Mouse (Mus musculus) liver, adult 2 months (tissue): ENCODE data around the gene Numa1. TPM values are rescaled to one million over a fixed set of nuclear protein-coding genes. Genes with fewer than 3 reads are reported as not detected.
"Not testable (repeated sequence)": the region's sequence is repeated elsewhere in the genome, so short reads cannot be mapped to it uniquely, and the experiment has no call there.

Experiments used
- DNase-seq: peaks from one replicate; pipeline ENCODE4 v3.0.0-alpha.2; 2011; ENCODE audit warnings: low read depth, low spot score; ENCODE audit errors: extremely low read depth
- H3K27ac ChIP-seq: fragments of 200-500 bp; replicated peaks from 2 replicates; pipeline ENCODE4 v1.5.1; 2012; ENCODE audit warnings: low read depth, mild to moderate bottlenecking, control low read depth, inconsistent platforms, low read length; ENCODE audit not compliant: insufficient read depth
- H3K27me3 ChIP-seq: fragments of 200-500 bp; 2 replicates; pipeline ENCODE4 v1.6.1; 2012; ENCODE audit warnings: mild to moderate bottlenecking, moderate library complexity, low read length, inconsistent platforms; ENCODE audit not compliant: control insufficient read depth, insufficient read depth
- H3K36me3 ChIP-seq: fragments of 200-500 bp; 2 replicates; pipeline ENCODE4 v1.6.1; 2012; ENCODE audit warnings: low read length, inconsistent platforms; ENCODE audit not compliant: control insufficient read depth, insufficient read depth
- H3K4me1 ChIP-seq: fragments of 200-500 bp; 2 replicates; pipeline ENCODE4 v1.6.1; 2011; ENCODE audit warnings: low read length; ENCODE audit not compliant: control insufficient read depth, insufficient read depth
- H3K4me3 ChIP-seq: fragments of 200-500 bp; 2 replicates; pipeline ENCODE4 v1.5.1; 2011; ENCODE audit warnings: low read depth, mild to moderate bottlenecking, control low read depth, low read length, moderate library complexity; ENCODE audit not compliant: insufficient read depth
- H3K79me2 ChIP-seq: fragments of 200-500 bp; 2 replicates; pipeline ENCODE4 v1.6.1; 2012; ENCODE audit warnings: inconsistent platforms, mild to moderate bottlenecking, low read length, moderate library complexity; ENCODE audit not compliant: control insufficient read depth, insufficient read depth
- H3K9ac ChIP-seq: fragments of 200-500 bp; 2 replicates; pipeline ENCODE4 v1.6.1; 2012; ENCODE audit warnings: low read depth, mild to moderate bottlenecking, control low read depth, inconsistent platforms, low read length
- CTCF ChIP-seq: fragments of 200-500 bp; IDR thresholded peaks from 2 replicates; pipeline ENCODE4 v1.5.1; 2011; ENCODE audit warnings: low read depth, low read length, control low read depth
- POLR2A ChIP-seq: fragments of 200-500 bp; IDR thresholded peaks from 2 replicates; pipeline ENCODE4 v1.6.1; 2011; ENCODE audit warnings: low read length, control low read depth; ENCODE audit not compliant: insufficient read depth; ENCODE audit errors: extremely low read depth
- WGBS: fragments of 180-500 bp; shearing (Covaris S2); methylation state at CpG from one replicate; pipeline ENCODE4 v1.1.7; 2018; 5-methylcytosine and 5-hydroxymethylcytosine counted together
- polyA plus RNA-seq: library from polyadenylated mRNA; depleted of rRNA; stranded (reverse); fragments of >200 nt; gene quantifications from 2 replicates; pipeline ENCODE4 v1.2.3, GENCODE M21; 2012
- total RNA-seq: library from RNA; depleted of rRNA; stranded (reverse); fragments of >200 nt; gene quantifications from 2 replicates; pipeline ENCODE4 v1.2.3, GENCODE M21; 2014

The Numa1 gene
- total and polyA plus RNA-seq, 2 experiments = 26.7 to 31.8 TPM

- H3K27ac ChIP-seq = no peak overlapping the region
- no peak for DNase-seq
- H3K27me3 ChIP-seq = no peaks in the 10 kb centered on the region
- 60% methylated on average over 2 of the region's 2 CpGs for WGBS
- H3K4me3 ChIP-seq = no peak overlapping the region
- H3K36me3 ChIP-seq = no peaks in the 10 kb centered on the region
- peaks cover 2% of the 10 kb centered on the region for H3K4me1 ChIP-seq
- H3K79me2 ChIP-seq = peaks cover 35% of the 10 kb centered on the region; the same call in 1 of the 2 replicates
- H3K9ac ChIP-seq = no peak overlapping the region
- TF ChIP-seq POLR2A (no peak), CTCF (no peak)
Measured at GRCm38 (mm10) chr7:101938348-101938747, 4.4 kb downstream of the Numa1 start.

DNA sequence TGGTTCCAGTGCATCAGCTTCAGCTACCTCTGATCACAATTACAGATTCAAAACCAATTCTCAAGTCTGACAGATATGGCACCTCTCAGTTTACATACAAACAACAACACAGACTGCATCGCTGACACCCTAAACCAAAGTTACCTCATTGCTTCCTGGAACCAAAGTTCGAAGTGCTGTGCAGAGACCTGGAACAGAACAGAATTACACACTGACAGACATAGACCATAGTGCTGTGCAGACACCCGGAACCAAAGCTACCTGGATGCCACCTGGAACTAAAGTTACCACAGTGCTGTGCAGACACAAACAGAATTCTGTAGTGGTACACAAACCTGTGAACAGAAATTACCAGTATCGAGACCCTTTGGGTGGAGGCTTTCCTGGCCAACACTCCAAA lies 5.8 kb downstream of the Numa1 start:
- H3K4me1 ChIP-seq = no peaks in the 10 kb centered on the region; the same call in 1 of the 2 replicates

DNA sequence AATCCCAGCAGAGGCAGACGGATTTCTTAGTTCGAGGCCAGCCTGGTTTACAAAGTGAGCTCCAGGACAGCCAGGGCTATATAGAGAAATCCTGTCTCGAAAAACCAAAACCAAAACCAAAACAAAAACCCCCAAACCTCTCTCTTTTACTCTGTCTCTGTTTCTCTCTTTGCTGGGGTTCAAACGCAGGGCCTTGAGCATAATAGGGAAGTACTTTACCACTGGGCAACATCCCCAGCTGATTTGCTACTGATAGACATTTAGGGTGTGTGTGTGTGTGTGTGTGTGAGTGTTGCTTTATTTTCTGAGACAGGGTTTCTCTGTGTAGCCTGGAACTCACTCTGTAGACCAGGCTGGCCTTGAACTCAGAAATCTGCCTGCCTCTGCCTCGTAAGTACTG lies 15.1 kb downstream of the Numa1 start:
- not testable (repeated sequence) for H3K4me1 ChIP-seq, H3K4me3 ChIP-seq, H3K9ac ChIP-seq, H3K27me3 ChIP-seq, DNase-seq, H3K36me3 ChIP-seq, H3K27ac ChIP-seq
- WGBS = 81% methylated on average over 5 of the region's 5 CpGs
- peaks cover 22% of the 10 kb centered on the region; the same call in 1 of the 2 replicates for H3K79me2 ChIP-seq

More for the DNA sequence above, 5.8 kb downstream of the Numa1 start:
- Histone ChIP-seq H3K9ac (no peak overlapping the region), H3K4me3 (no peak overlapping the region), H3K36me3 (no peaks in the 10 kb centered on the region), H3K27ac (no peak overlapping the region), H3K27me3 (no peaks in the 10 kb centered on the region), H3K79me2 (peaks cover 31% of the 10 kb centered on the region; the same call in 1 of the 2 replicates)
- TF ChIP-seq CTCF (no peak), POLR2A (no peak)
- 44% methylated on average over 4 of the region's 4 CpGs for WGBS
- peak; percentile 56 for DNase-seq

- Histone ChIP-seq H3K4me1 (no peaks in the 10 kb centered on the region; the same call in 1 of the 2 replicates), H3K27ac (no peak overlapping the region), H3K27me3 (no peaks in the 10 kb centered on the region), H3K79me2 (peaks cover 29% of the 10 kb centered on the region; the same call in 1 of the 2 replicates), H3K36me3 (no peaks in the 10 kb centered on the region), H3K9ac (no peak overlapping the region), H3K4me3 (no peak overlapping the region)
- DNase-seq = no peak
- TF ChIP-seq POLR2A = no peak
- TF ChIP-seq CTCF = no peak
- 92% methylated on average over 1 of the region's 1 CpGs for WGBS
Measured at GRCm38 (mm10) chr7:101951648-101952047, 17.7 kb downstream of the Numa1 start.

- no peaks in the 10 kb centered on the region for H3K36me3 ChIP-seq
- no peaks in the 10 kb centered on the region for H3K27me3 ChIP-seq
- WGBS = 71% methylated on average over 2 of the region's 2 CpGs
- no peak overlapping the region for H3K27ac ChIP-seq
- no peak for TF ChIP-seq CTCF
- TF ChIP-seq POLR2A = no peak
- H3K79me2 ChIP-seq = peaks cover 31% of the 10 kb centered on the region; the same call in 1 of the 2 replicates
- no peak for DNase-seq
- no peaks in the 10 kb centered on the region; the same call in 1 of the 2 replicates for H3K4me1 ChIP-seq
- H3K9ac ChIP-seq = no peak overlapping the region
- no peak overlapping the region for H3K4me3 ChIP-seq
Measured at GRCm38 (mm10) chr7:101952098-101952497, 18.2 kb downstream of the Numa1 start.

- Histone ChIP-seq H3K27me3 (no peaks in the 10 kb centered on the region), H3K4me1 (no peaks in the 10 kb centered on the region; the same call in 1 of the 2 replicates), H3K9ac (no peak overlapping the region), H3K27ac (no peak overlapping the region), H3K36me3 (no peaks in the 10 kb centered on the region), H3K4me3 (no peak overlapping the region), H3K79me2 (peaks cover 24% of the 10 kb centered on the region; the same call in 1 of the 2 replicates)
- no peak for DNase-seq
- WGBS = 86% methylated on average over 2 of the region's 2 CpGs
- no peak for TF ChIP-seq CTCF
- TF ChIP-seq POLR2A = no peak
Measured at GRCm38 (mm10) chr7:101954163-101954562, 20.3 kb downstream of the Numa1 start.
